Mouse (Mus musculus) kidney, postnatal 4 days (tissue): ENCODE data around the gene Hsd17b14.

Experiments used
- DNase-seq, 2 experiments: peaks; one replicate each; pipeline ENCODE4 v3.0.0; 2021; ENCODE audit warnings: mixed read lengths in 2 of 2

Gene Hsd17b14

DNA sequence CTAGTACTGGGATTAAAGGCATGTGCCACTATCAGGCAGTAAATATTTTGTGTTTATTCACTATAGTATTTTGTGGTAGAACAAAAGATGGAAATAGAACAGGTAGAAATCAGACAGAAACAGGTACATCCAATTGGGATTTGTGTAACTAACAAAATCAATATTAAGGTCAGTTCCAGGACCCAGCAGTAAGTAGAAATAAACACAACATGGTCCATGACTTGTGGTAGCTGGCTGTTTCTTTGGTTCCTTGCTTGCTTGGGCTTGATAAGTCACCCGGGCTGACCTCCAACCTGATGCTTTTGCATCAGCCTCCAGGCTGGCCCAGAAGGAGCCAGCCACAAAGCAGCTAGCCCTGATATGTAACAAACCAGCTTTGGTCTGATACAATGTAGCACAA is 54.8 kb downstream of the Hsd17b14 start:
- no peak for DNase-seq

DNA sequence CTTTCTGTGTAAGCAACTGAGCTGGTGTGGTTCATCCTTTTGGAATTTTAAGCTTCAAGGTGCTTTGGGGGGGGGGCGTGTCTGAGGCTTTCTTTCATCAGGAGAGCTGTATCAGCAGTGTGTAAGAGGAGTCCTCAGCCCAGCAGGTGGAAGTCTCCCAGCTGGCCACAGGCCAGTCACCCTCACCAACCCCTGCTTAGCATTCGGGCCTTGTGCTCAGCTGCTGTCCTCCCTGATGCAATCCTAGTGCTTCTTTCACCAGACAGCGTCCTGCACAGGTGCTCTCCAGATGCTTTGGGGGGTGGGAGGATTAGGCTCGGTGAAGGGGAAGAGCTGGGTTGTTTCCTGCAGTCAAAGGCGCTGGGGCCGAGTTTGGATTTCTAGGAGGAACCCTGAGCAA is 61.6 kb downstream of the Hsd17b14 start:
- DNase-seq: peak in 1 of 2 experiments; percentile 41

DNA sequence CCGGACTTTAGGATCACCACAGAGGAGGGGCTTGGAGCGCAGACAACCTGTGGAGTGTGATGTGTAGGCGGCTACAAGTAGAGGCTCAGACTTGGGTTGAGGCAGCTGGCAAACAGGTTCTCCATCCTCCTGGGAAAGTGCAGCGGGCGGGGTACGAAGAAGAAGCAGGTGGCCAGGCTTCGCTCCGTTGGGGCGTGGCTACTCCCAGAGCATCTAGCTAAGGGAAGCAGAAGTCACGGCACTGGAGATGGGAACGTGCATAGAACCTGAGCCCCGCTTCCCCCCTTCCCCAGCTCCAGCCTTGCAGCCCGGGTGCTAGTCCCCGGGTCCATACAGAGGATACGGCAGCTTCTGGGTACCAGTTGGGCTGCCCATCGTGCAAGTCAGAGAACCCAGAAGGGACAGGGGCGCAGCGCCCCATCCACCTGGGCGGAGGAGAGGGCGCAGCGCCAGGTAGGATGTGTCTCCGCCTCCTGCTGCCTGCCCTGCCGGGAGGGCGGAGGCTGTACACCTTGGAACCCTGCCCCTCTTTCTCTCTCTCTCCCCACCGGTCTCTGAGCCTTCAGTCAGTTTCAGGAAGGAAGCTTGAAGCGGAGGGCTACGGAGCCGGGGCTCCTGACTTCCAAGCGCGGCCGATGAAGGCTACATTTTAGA is 62.5 kb downstream of the Hsd17b14 start, which contains the start of gene Fut1:
Gene Fut1, plus strand, starts transcription at position 248 of the 654 bp plus-strand sequence.
- peak; percentile 34 to 54 for DNase-seq
